Mouse (Mus musculus) heart, embryonic 11.5 days (tissue): Measurements from ENCODE around the gene Osbpl7. TPM values are rescaled to one million over a fixed set of nuclear protein-coding genes. Genes with fewer than 3 reads are reported as not detected.

Source experiments
- ATAC-seq: fragments of 200-750 bp; cut with Nextera tagmentation; replicated peaks from 2 replicates; pipeline ENCODE4 v1.8.0; 2017; ENCODE audit warnings: moderate library complexity; ENCODE audit not compliant: insufficient number of reproducible peaks, low FRiP score, low TSS enrichment
- H3K27ac ChIP-seq: fragments of 300-500 bp; sonication (generic); 2 replicates; pipeline ENCODE4 v1.5.1; 2014; ENCODE audit warnings: mild to moderate bottlenecking, low read depth, low read length
- H3K27me3 ChIP-seq: fragments of 300-500 bp; sonication (generic); 2 replicates; pipeline ENCODE4 v1.6.1; 2014; ENCODE audit warnings: mild to moderate bottlenecking, low read length, mixed read lengths; ENCODE audit not compliant: control insufficient read depth, insufficient read depth
- H3K36me3 ChIP-seq: fragments of 300-500 bp; sonication (generic); 2 replicates; pipeline ENCODE4 v1.6.1; 2014; ENCODE audit warnings: mild to moderate bottlenecking, low read length, moderate library complexity, mixed read lengths; ENCODE audit not compliant: control insufficient read depth, insufficient read depth
- H3K4me1 ChIP-seq: fragments of 300-500 bp; sonication (generic); 2 replicates; pipeline ENCODE4 v1.6.1; 2014; ENCODE audit warnings: low read length; ENCODE audit not compliant: control insufficient read depth, insufficient read depth
- H3K4me2 ChIP-seq: fragments of 300-500 bp; sonication (generic); 2 replicates; pipeline ENCODE4 v1.6.1; 2014; ENCODE audit warnings: mild to moderate bottlenecking, moderate library complexity
- H3K4me3 ChIP-seq: fragments of 300-500 bp; sonication (generic); 2 replicates; pipeline ENCODE4 v1.5.1; 2014; ENCODE audit warnings: low read depth, low read length
- H3K9ac ChIP-seq: fragments of 300-500 bp; sonication (generic); 2 replicates; pipeline ENCODE4 v1.6.1; 2014; ENCODE audit warnings: mild to moderate bottlenecking, low read depth, low read length, moderate library complexity
- H3K9me3 ChIP-seq: fragments of 300-500 bp; sonication (generic); replicated peaks from 2 replicates; pipeline ENCODE4 v1.6.1; 2016; ENCODE audit warnings: low read length; ENCODE audit not compliant: control insufficient read depth
- WGBS: fragments of 180-500 bp; shearing (Covaris S2); extraction: QIAGEN DNeasy Blood & Tissue Kit; methylation state at CpG from one replicate; pipeline ENCODE4 v1.1.7; 2014; ENCODE audit not compliant: insufficient replicate concordance; 5-methylcytosine and 5-hydroxymethylcytosine counted together
- polyA plus RNA-seq: library from polyadenylated mRNA; unstranded; fragments of >200 nt; fragmentation: Nextera tagmentation; extraction: Ambion mirVana; gene quantifications from 2 replicates; pipeline ENCODE4 v1.2.1, GENCODE M21; 2014

Gene Osbpl7
- polyA plus RNA-seq, 1 experiment from 2014 or later: 4.1 TPM

DNA sequence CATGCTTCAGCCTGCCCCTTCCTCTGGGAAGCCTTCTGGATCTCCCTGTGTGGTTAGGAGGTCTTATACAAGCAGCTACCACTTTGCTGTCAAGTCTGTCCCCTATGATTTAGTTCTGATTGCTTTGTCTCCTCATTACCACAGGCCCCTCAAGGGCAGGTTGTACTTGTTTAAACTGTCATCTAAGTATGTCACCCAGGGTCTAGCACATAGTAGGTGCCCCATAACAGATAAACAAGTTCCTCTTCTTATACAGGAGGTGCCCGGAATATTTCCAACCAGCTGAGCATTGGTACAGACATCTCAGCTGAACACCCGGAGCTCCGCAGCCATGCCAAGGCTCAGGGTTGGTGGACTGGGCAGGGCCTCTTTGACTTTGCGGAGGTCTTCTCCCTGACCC is 17.9 kb upstream of the Osbpl7 start:
- Histone ChIP-seq H3K27ac (no peak overlapping the region), H3K27me3 (no peaks in the 10 kb centered on the region), H3K4me2 (no peak overlapping the region), H3K4me1 (peaks cover 7% of the 10 kb centered on the region), H3K36me3 (peaks cover 3% of the 10 kb centered on the region; the same call in 1 of the 2 replicates), H3K9me3 (no peaks in the 10 kb centered on the region), H3K4me3 (no peak overlapping the region), H3K9ac (no peak overlapping the region)
- 91% methylated on average over 4 of the region's 4 CpGs for WGBS
- ATAC-seq: no peak

DNA sequence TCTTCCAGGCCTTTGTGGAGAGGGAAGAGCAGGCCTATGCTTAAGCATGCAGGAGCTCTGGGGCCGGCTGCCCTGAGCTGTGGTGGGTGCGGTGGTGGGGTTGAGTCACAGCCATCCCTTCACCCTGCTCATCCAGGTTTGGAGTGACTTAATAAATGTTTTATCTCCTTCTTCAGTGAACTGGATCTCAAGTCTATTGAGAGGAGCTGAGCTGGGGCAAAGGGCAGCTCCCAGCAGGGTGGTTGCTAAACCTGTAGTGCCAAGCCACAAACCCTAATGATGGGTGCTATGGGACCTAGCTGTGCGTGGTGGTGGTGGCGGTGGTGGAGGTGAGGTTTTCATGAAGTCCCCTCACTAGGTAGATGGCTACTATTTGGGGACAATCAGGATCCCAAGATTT is 16.6 kb upstream of the Osbpl7 start:
- Histone ChIP-seq H3K36me3 (peaks cover 3% of the 10 kb centered on the region; the same call in 1 of the 2 replicates), H3K4me3 (no peak overlapping the region), H3K4me1 (peaks cover 7% of the 10 kb centered on the region), H3K27me3 (no peaks in the 10 kb centered on the region), H3K9ac (no peak overlapping the region), H3K9me3 (no peaks in the 10 kb centered on the region), H3K27ac (no peak overlapping the region), H3K4me2 (no peak overlapping the region)
- 81% methylated on average over 4 of the region's 4 CpGs for WGBS
- ATAC-seq: no peak

GRCm38 (mm10) chr11:97036141-97036540 is 14.3 kb upstream of the Osbpl7 start:
- WGBS: 65% methylated on average over 5 of the region's 5 CpGs

GRCm38 (mm10) chr11:97038881-97039280 is 11.5 kb upstream of the Osbpl7 start:
- Histone ChIP-seq H3K4me2 (no peak overlapping the region), H3K36me3 (no peaks in the 10 kb centered on the region), H3K27ac (no peak overlapping the region), H3K4me3 (no peak overlapping the region), H3K9me3 (no peaks in the 10 kb centered on the region), H3K9ac (no peak overlapping the region), H3K27me3 (no peaks in the 10 kb centered on the region), H3K4me1 (peaks cover 7% of the 10 kb centered on the region; the same call in 1 of the 2 replicates)
- no peak for ATAC-seq
- WGBS: 54% methylated on average over 7 of the region's 7 CpGs

More at GRCm38 (mm10) chr11:97036141-97036540, 14.3 kb upstream of the Osbpl7 start:
- no peaks in the 10 kb centered on the region; the same call in 1 of the 2 replicates for H3K4me1 ChIP-seq
- no peak overlapping the region for H3K9ac ChIP-seq
- H3K27me3 ChIP-seq: no peaks in the 10 kb centered on the region
- ATAC-seq: no peak
- H3K9me3 ChIP-seq: no peaks in the 10 kb centered on the region
- no peak overlapping the region for H3K27ac ChIP-seq
- H3K4me2 ChIP-seq: no peak overlapping the region
- H3K4me3 ChIP-seq: no peak overlapping the region
- H3K36me3 ChIP-seq: peaks cover 3% of the 10 kb centered on the region; the same call in 1 of the 2 replicates

- 46% methylated on average over 12 of the region's 12 CpGs for WGBS
- peaks cover 7% of the 10 kb centered on the region; the same call in 1 of the 2 replicates for H3K4me1 ChIP-seq
- H3K4me2 ChIP-seq: peak overlapping the region; percentile 90
- H3K9me3 ChIP-seq: no peaks in the 10 kb centered on the region
- ATAC-seq: no peak
- H3K27ac ChIP-seq: no peak overlapping the region
- peak overlapping the region; percentile 78 for H3K4me3 ChIP-seq
- no peaks in the 10 kb centered on the region for H3K27me3 ChIP-seq
- peaks cover 4% of the 10 kb centered on the region for H3K36me3 ChIP-seq
- peak overlapping the region; percentile 60; the same call in 1 of the 2 replicates for H3K9ac ChIP-seq
Measured at GRCm38 (mm10) chr11:97040301-97041021, 10.0 kb upstream of the Osbpl7 start.

DNA sequence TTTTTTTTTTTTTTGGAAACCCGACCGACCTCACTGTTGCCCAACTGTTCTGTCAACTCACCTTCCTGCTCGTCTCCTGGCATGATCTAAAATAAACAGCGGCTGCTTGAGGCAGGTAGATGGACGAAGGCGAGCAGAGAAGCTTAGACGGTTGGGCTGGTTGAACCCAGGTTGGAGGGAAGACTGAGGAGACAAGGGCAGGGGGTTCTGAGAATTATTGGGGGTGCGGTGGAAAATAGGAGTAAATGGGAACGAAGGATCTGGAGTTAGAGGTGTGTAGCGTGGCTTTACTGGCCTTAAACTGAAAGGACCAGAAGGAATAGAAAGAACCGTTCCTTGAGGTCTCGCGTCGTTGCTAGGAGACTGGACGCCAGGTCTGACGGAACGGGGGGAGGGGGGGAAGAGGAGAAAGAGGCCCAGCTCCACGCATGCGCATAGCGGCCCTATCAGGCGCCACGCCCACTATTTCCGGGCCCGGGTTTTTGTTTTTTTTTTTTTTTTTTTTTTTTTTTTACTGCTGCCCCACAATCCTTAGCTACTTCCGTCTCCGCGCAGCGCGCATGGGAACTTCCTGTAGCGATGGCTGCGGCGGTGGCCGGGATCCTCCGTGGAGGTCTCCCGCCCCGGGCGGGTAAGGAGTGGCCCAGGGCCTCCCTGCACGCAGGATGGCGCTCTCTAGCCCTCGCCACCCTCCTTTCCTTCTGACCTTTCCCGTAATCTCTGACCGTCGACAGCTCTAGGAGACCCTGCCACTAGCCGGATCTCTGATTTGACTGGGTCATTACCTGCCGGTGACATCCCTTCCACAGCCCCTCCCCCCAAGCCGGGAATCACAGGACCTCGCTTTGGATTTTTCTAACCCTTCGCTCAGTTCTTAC is 9.2 kb upstream of the Osbpl7 start, which contains the start of the genes Lrrc46 and Mrpl10:
Gene Lrrc46 (minus strand): TSS at position 386 of the 878 bp plus-strand sequence.
Gene Mrpl10 (plus strand): TSS at position 539 of the 878 bp plus-strand sequence.
- H3K4me2 ChIP-seq: peak within 1 kb of the TSS; percentile 90
- H3K27me3 ChIP-seq: no peaks in the 10 kb centered on the region
- peaks cover 7% of the 10 kb centered on the region; the same call in 1 of the 2 replicates for H3K4me1 ChIP-seq
- ATAC-seq: peak; percentile 79
- under 1% methylated on average over 41 of the region's 48 CpGs for WGBS
- no peaks in the 10 kb centered on the region for H3K9me3 ChIP-seq
- peaks cover 4% of the 10 kb centered on the region for H3K36me3 ChIP-seq
- H3K4me3 ChIP-seq: peak within 1 kb of the TSS; percentile 78
- H3K27ac ChIP-seq: 0 out of 2 replicates have a peak within 1 kb of the TSS, but pooled peaks have one; percentile 38
- peak within 1 kb of the TSS; percentile 86 for H3K9ac ChIP-seq

GRCm38 (mm10) chr11:97044902-97045301 is 5.5 kb upstream of the Osbpl7 start:
- Histone ChIP-seq H3K9me3 (no peaks in the 10 kb centered on the region), H3K36me3 (peaks cover 4% of the 10 kb centered on the region), H3K27me3 (no peaks in the 10 kb centered on the region), H3K27ac (no peak overlapping the region), H3K4me1 (peaks cover 7% of the 10 kb centered on the region; the same call in 1 of the 2 replicates), H3K9ac (no peak overlapping the region), H3K4me2 (no peak overlapping the region), H3K4me3 (no peak overlapping the region)
- 88% methylated on average over 8 of the region's 8 CpGs for WGBS
- no peak for ATAC-seq

DNA sequence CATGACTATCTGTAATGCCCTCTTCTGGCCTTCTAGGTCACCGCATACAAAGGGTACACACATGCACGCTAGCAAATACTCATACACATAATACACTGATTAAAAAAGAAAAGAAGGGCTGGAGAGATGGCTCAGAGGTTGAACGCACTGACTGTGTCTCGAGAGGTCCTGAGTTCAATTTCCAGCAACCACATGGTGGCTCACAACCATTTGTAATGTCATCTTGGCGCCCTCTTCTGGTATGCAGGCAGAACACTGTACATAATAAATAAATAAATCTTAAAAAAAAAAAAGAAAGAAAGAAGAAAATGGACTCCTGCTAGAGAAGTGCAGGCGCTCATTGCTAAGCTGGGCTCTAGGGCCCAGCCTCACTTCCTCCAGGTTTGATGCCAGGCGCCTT is 4.6 kb upstream of the Osbpl7 start:
- no peak overlapping the region for H3K4me3 ChIP-seq
- peaks cover 7% of the 10 kb centered on the region; the same call in 1 of the 2 replicates for H3K4me1 ChIP-seq
- H3K4me2 ChIP-seq: no peak overlapping the region
- WGBS: 78% methylated on average over 7 of the region's 7 CpGs
- ATAC-seq: no peak
- no peaks in the 10 kb centered on the region for H3K9me3 ChIP-seq
- H3K36me3 ChIP-seq: peaks cover 4% of the 10 kb centered on the region
- H3K27me3 ChIP-seq: no peaks in the 10 kb centered on the region
- no peak overlapping the region for H3K9ac ChIP-seq
- H3K27ac ChIP-seq: no peak overlapping the region
